Mouse (Mus musculus) liver, postnatal 0 days (tissue): ENCODE measurements at regions not wholly inside any gene's neighbourhood (a gene's known extent, or its start where the extent isn't known, plus 50 kb on each side); places are given as distances from the start of the nearest gene placed in this dataset.

Experiments used
- ATAC-seq: fragments of 200-750 bp; cut with Nextera tagmentation; 2 replicates; pipeline ENCODE4 v1.8.0; 2017; ENCODE audit warnings: mild to moderate bottlenecking, moderate library complexity
- DNase-seq: peaks from one replicate; pipeline ENCODE4 v3.0.0-alpha.2; 2016
- H3K27ac ChIP-seq: fragments of 300-500 bp; sonication (generic); 2 replicates; pipeline ENCODE4 v1.5.1; 2014; ENCODE audit warnings: antibody characterized with exemption, moderate library complexity, mild to moderate bottlenecking, low read depth
- H3K27me3 ChIP-seq: fragments of 300-500 bp; sonication (generic); 2 replicates; pipeline ENCODE4 v1.6.1; 2014; ENCODE audit warnings: low read length, control low read depth, mixed read lengths; ENCODE audit not compliant: insufficient read depth
- H3K36me3 ChIP-seq: fragments of 300-500 bp; sonication (generic); replicated peaks from 2 replicates; pipeline ENCODE4 v1.6.1; 2014; ENCODE audit warnings: mild to moderate bottlenecking, control low read depth, low read length, moderate library complexity, mixed read lengths; ENCODE audit not compliant: insufficient read depth
- H3K4me1 ChIP-seq: fragments of 300-500 bp; sonication (generic); 2 replicates; pipeline ENCODE4 v1.6.1; 2014; ENCODE audit warnings: antibody characterized with exemption, mild to moderate bottlenecking, control low read depth; ENCODE audit not compliant: insufficient read depth
- H3K4me2 ChIP-seq: fragments of 300-500 bp; sonication (generic); 2 replicates; pipeline ENCODE4 v1.6.1; 2014; ENCODE audit warnings: low read depth, mild to moderate bottlenecking, low read length, moderate library complexity, mixed read lengths
- H3K4me3 ChIP-seq: fragments of 300-500 bp; sonication (generic); 2 replicates; pipeline ENCODE4 v1.5.1; 2014; ENCODE audit warnings: low read depth, low read length
- H3K9ac ChIP-seq: fragments of 300-500 bp; sonication (generic); replicated peaks from 2 replicates; pipeline ENCODE4 v1.6.1; 2014; ENCODE audit warnings: mild to moderate bottlenecking, moderate library complexity
- H3K9me3 ChIP-seq: fragments of 300-500 bp; sonication (generic); 2 replicates; pipeline ENCODE4 v1.6.1; 2016; ENCODE audit warnings: mild to moderate bottlenecking, control low read depth, low read length, mixed read lengths
- CTCF ChIP-seq: sonication (generic); IDR thresholded peaks from 2 replicates; pipeline ENCODE4 v1.5.1; 2016; ENCODE audit warnings: antibody characterized with exemption, low read depth
- EP300 ChIP-seq: IDR thresholded peaks from 2 replicates; pipeline ENCODE4 v1.6.1; 2016; ENCODE audit warnings: antibody characterized with exemption, low read depth, mild to moderate bottlenecking
- WGBS: fragments of 180-500 bp; shearing (Covaris S2); extraction: QIAGEN DNeasy Blood & Tissue Kit; methylation state at CpG from one replicate; pipeline ENCODE4 v1.1.7; 2014; ENCODE audit not compliant: insufficient replicate concordance; 5-methylcytosine and 5-hydroxymethylcytosine counted together

DNA sequence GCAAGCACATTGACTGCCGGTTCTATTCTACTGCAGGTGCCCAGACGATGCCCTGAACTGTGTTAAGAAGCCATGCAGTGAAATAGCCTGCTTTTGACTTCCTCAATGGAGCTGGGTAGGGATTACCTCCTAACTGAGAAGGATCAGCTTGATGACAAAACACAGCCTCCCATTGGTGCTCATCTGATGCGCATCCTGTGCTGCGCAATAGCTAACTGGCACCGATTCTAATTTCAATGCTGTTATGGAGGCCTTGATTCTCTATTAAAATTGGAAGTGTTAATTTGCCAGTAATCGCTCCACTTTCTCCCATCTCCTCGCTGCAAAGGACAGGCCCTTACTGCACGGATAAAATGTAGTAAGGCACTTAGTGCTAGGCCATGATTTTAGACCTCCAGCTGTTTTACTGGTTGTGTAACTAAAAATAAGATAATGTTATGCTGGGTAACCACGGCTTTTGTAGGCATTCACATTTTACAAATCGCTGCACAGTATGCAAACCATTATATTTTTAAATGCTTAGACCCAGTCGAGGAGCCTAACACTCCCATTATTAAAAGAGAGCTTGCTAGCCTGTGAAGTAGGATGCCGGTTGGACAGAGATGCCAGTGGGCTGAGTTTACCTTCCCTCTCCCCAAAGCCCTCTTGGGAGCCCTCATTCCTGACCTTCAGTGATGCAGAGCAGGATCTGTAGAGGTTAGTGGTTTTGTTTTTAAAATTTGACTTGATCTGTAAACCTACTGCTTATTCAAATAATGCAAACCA, 163.0 kb downstream of the Tfap2a start:
- Histone ChIP-seq H3K27me3 (no peaks in the 10 kb centered on the region), H3K4me2 (no peak overlapping the region), H3K4me1 (no peaks in the 10 kb centered on the region), H3K9ac (no peak overlapping the region), H3K36me3 (no peaks in the 10 kb centered on the region), H3K27ac (no peak overlapping the region), H3K4me3 (no peak overlapping the region), H3K9me3 (no peaks in the 10 kb centered on the region)
- DNase-seq: no peak
- TF ChIP-seq EP300: no peak
- no peak for TF ChIP-seq CTCF
- ATAC-seq: no peak
- WGBS: 76% methylated on average over 12 of the region's 12 CpGs

DNA sequence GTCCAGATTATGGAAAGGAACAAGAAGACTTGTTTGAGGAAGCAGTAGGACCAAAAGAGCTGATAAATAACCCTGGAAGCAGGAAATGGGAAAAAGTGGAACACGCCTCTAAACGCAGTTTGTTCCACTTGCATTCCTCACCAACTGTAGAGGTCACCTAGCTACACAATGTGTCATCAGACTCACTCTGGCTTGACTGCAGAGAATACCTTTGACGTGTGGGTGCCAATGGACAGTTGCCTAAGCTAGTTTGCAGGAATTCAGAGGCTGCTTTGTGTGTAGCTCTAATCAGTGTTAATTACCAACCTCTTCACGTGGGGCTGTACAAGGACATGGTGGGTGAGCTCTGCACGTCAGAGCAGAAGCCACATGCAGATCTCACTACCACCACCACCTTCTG, 168.7 kb downstream of the Tfap2a start:
- TF ChIP-seq CTCF (no peak), EP300 (no peak)
- Histone ChIP-seq H3K4me3 (no peak overlapping the region), H3K4me2 (no peak overlapping the region), H3K9ac (no peak overlapping the region), H3K27ac (no peak overlapping the region), H3K36me3 (no peaks in the 10 kb centered on the region), H3K4me1 (no peaks in the 10 kb centered on the region), H3K27me3 (no peaks in the 10 kb centered on the region), H3K9me3 (no peaks in the 10 kb centered on the region)
- ATAC-seq (no peak), DNase-seq (no peak)
- WGBS: 67% methylated on average over 5 of the region's 5 CpGs

DNA sequence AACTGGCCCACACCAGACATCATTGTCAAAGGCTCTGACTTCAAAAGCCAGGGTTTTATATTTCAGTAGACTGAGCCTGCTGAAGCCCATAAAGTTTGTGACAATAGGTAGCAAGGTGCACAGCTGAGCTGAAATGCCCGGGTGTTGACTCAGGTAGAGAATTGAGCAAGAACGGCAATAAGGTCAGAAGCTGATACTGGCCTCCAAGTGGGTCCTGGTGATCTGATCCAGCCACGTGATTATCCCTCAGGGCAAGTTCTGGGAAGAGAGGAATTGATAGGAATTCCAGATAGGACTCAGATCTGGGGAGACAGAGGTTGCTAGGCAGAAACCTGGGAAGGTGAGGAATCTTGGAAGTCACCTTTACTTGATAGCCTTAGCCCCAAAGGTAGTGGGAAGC, 170.4 kb downstream of the Tfap2a start:
- H3K9me3 ChIP-seq: no peaks in the 10 kb centered on the region
- no peaks in the 10 kb centered on the region for H3K4me1 ChIP-seq
- H3K9ac ChIP-seq: no peak overlapping the region
- no peak overlapping the region for H3K27ac ChIP-seq
- TF ChIP-seq EP300: no peak
- no peak for TF ChIP-seq CTCF
- no peak for DNase-seq
- ATAC-seq: no peak
- H3K27me3 ChIP-seq: no peaks in the 10 kb centered on the region
- H3K4me2 ChIP-seq: no peak overlapping the region
- WGBS: 58% methylated on average over 3 of the region's 3 CpGs
- H3K36me3 ChIP-seq: no peaks in the 10 kb centered on the region
- H3K4me3 ChIP-seq: no peak overlapping the region

DNA sequence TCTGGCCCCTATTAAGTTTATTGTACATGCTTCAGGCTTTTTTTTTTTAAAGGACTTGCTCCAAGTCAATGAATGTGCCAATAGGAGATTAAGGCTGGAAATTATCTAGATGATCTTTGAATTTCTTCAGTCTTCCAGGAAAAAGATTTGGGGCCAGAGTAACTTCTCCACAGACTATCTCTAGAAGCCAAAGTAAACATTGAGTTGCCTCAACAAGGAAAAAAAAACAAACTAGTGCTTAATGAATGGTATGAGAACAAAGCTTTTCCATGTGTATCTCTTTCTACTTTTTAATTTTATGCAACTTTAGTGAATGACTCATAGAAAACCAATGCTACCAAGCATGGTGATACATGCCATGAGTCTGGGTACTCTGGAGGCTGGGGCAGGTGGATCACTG, 173.8 kb downstream of the Tfap2a start:
- H3K36me3 ChIP-seq: no peaks in the 10 kb centered on the region
- no peaks in the 10 kb centered on the region for H3K4me1 ChIP-seq
- TF ChIP-seq CTCF (no peak), EP300 (no peak)
- ATAC-seq (no peak), DNase-seq (no peak)
- no peak overlapping the region for H3K9ac ChIP-seq
- no peak overlapping the region for H3K27ac ChIP-seq
- no peak overlapping the region for H3K4me3 ChIP-seq
- no peaks in the 10 kb centered on the region for H3K27me3 ChIP-seq
- no peak overlapping the region for H3K4me2 ChIP-seq
- H3K9me3 ChIP-seq: no peaks in the 10 kb centered on the region

DNA sequence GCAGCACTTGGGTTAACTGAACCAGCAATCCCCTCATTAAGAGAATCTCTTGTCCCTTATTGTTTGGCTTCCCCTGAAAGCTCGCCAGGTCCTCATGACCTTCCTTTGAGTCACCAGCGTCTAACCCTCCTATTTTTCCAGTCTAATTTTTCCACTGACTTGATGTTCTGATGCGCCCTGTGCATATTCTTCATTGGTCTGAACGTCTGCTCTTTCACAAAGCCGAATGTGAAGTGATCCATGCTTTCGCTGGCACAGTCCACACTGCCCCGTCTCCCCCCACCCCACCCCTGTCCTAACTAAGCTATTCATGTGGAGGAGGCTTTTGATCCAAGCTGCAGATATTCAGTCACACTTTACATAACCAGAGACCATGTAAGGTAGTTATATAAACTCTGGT, 183.8 kb downstream of the Tfap2a start:
- Histone ChIP-seq H3K4me3 (no peak overlapping the region), H3K4me1 (no peaks in the 10 kb centered on the region), H3K36me3 (no peaks in the 10 kb centered on the region), H3K9me3 (no peaks in the 10 kb centered on the region), H3K9ac (no peak overlapping the region), H3K4me2 (no peak overlapping the region), H3K27me3 (no peaks in the 10 kb centered on the region), H3K27ac (no peak overlapping the region)
- ATAC-seq (no peak), DNase-seq (no peak)
- 74% methylated on average over 7 of the region's 7 CpGs for WGBS
- TF ChIP-seq EP300 (no peak), CTCF (no peak)

DNA sequence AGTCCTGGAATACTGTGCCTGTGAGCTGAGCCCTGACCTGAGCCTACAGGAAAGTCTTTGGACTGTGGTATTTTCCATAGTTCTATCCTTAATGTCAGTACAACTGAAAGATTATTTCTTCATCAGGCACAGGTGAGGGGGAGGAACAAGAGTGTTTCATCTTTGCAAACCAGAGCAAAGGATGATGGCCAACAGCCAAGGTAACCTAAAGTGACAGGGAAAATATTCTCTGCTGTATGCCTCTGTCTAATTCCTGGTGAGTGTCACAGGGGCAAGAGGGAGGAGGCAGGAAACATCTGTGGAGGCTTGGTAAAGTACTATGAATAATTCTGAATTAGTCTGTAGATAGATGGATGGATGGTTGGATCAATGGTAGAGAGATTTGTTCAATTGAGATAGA, 164.3 kb upstream of the Ofcc1 start:
- Histone ChIP-seq H3K4me1 (no peaks in the 10 kb centered on the region), H3K27me3 (no peaks in the 10 kb centered on the region), H3K4me2 (no peak overlapping the region), H3K9ac (no peak overlapping the region), H3K9me3 (no peaks in the 10 kb centered on the region), H3K27ac (no peak overlapping the region), H3K4me3 (no peak overlapping the region), H3K36me3 (no peaks in the 10 kb centered on the region)
- ATAC-seq (no peak), DNase-seq (no peak)
- no peak for TF ChIP-seq CTCF

DNA sequence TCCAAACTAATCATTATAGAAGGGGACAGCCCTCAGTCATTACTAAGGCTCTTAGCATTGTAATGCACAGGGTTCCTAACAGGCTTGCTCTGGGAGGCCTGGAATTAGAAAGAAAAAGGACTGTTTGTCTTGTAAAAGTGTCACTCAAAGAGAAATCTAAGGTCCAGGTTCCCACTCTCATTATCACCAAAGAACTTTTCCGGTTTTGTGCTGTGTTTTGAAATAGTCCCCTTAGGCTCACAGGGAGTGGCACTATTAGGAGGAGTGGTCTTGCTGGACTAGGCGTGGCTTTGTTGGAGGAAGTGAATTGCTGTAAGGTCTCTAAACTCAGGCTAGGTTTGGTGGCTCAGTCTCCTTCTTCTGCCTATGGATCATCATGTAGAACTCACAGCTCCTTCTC, 161.9 kb upstream of the Ofcc1 start:
- no peak overlapping the region for H3K9ac ChIP-seq
- H3K27me3 ChIP-seq: no peaks in the 10 kb centered on the region
- no peak overlapping the region for H3K4me3 ChIP-seq
- DNase-seq (no peak), ATAC-seq (no peak)
- WGBS: 53% methylated on average over 2 of the region's 2 CpGs
- H3K4me1 ChIP-seq: no peaks in the 10 kb centered on the region
- no peaks in the 10 kb centered on the region for H3K9me3 ChIP-seq
- H3K36me3 ChIP-seq: no peaks in the 10 kb centered on the region
- H3K4me2 ChIP-seq: no peak overlapping the region
- TF ChIP-seq CTCF (no peak), EP300 (no peak)
- H3K27ac ChIP-seq: no peak overlapping the region
